Mouse (Mus musculus): ENCODE results near the gene Arpc5. TPM values are rescaled to one million over a fixed set of nuclear protein-coding genes. Genes with fewer than 3 reads are reported as not detected.

Arpc5 gene
- polyA plus RNA-seq, 2 experiments = 71.2 to 156 TPM

DNA sequence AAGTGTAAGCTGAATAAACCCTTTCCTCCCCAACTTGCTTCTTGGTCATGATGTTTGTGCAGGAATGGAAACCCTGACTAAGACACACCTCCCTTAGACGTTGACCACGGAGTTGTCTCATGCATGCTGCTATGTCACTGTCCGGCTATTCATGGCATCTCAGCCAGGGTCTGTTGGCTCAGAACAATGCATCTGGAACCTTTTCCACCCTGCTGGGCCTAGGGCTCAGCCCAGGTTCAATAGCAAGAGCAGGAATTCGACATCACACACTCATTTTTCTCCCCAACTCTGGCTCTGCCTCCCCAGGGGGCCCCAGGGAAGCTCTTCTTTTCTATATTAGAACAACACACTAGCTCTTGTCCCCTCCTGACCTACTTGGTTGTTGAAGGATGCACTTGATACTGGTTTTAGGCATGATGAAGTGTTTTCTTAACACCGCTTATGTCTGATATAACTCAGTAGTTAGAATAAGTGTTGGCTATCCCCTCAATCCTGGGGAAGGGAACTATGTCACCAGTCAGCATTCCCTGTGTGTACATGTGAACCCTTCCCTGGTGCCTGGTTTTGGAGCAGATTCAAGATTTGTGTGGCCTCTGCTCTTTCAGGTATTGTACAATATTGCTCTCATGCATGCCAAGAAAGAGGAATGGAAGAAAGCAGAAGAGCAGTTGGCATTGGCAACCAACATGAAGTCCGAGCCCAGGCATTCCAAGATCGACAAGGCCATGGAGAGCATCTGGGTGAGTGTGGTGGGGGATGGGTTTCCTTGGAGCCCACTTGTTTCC lies 54.8 kb downstream of the Arpc5 start:
- Histone ChIP-seq H3K9me3 (ENCODE audit: control insufficient read depth, low read length) (no peaks in the 10 kb centered on the region), H3K9ac (replicated peaks) (no peak overlapping the region), H3K4me1 (replicated peaks; ENCODE audit: control insufficient read depth in 2 of 2, insufficient read depth in 2 of 2, low read length in 1 of 2) (no peaks in the 10 kb centered on the region), H3K36me3 (replicated peaks; ENCODE audit: control insufficient read depth, insufficient read depth, low read depth) (no peaks in the 10 kb centered on the region), H3K4me2 (ENCODE audit: low read depth) (no peak overlapping the region), H3K27ac (no peak overlapping the region), H3K4me3 (ENCODE audit: insufficient read depth in 1 of 2, low read depth in 2 of 2, low read length in 2 of 2) (no peak overlapping the region), H3K27me3 (ENCODE audit: control insufficient read depth, insufficient read depth, low read length) (no peaks in the 10 kb centered on the region)
- ATAC-seq (ENCODE audit: insufficient read depth) = no peak
- TF ChIP-seq CTCF (IDR thresholded peaks at IDR 0.05; ENCODE audit: low read depth) = no peak
- TF ChIP-seq EP300 (IDR thresholded peaks at IDR 0.05; ENCODE audit: low read depth) = no peak
- no peak for DNase-seq (ENCODE audit: low read depth in 3 of 3, low spot score in 3 of 3)
- WGBS (ENCODE audit: insufficient replicate concordance) = 69% methylated on average over 7 of the region's 7 CpGs

GRCm38 (mm10) chr1:152821746-152822145 lies 55.4 kb downstream of the Arpc5 start:
- no peaks in the 10 kb centered on the region for H3K9me3 ChIP-seq (ENCODE audit: control insufficient read depth, low read length)
- 59% methylated on average over 4 of the region's 4 CpGs for WGBS (ENCODE audit: insufficient replicate concordance)
- H3K9ac ChIP-seq (replicated peaks) = no peak overlapping the region
- TF ChIP-seq CTCF (IDR thresholded peaks at IDR 0.05; ENCODE audit: low read depth) = no peak
- no peak for TF ChIP-seq EP300 (IDR thresholded peaks at IDR 0.05; ENCODE audit: low read depth)
- ATAC-seq (ENCODE audit: insufficient read depth) (no peak), DNase-seq (ENCODE audit: low read depth in 3 of 3, low spot score in 3 of 3) (no peak)
- H3K36me3 ChIP-seq (replicated peaks; ENCODE audit: control insufficient read depth, insufficient read depth, low read depth) = no peaks in the 10 kb centered on the region
- H3K4me3 ChIP-seq (ENCODE audit: insufficient read depth in 1 of 2, low read depth in 2 of 2, low read length in 2 of 2) = no peak overlapping the region
- no peaks in the 10 kb centered on the region for H3K4me1 ChIP-seq (replicated peaks; ENCODE audit: control insufficient read depth in 2 of 2, insufficient read depth in 2 of 2, low read length in 1 of 2)
- no peaks in the 10 kb centered on the region for H3K27me3 ChIP-seq (ENCODE audit: control insufficient read depth, insufficient read depth, low read length)
- H3K4me2 ChIP-seq (ENCODE audit: low read depth) = no peak overlapping the region
- H3K27ac ChIP-seq = no peak overlapping the region

GRCm38 (mm10) chr1:152824206-152824605 lies 57.9 kb downstream of the Arpc5 start:
- Histone ChIP-seq H3K9ac (replicated peaks) (no peak overlapping the region), H3K36me3 (replicated peaks; ENCODE audit: control insufficient read depth, insufficient read depth, low read depth) (no peaks in the 10 kb centered on the region), H3K9me3 (ENCODE audit: control insufficient read depth, low read length) (no peaks in the 10 kb centered on the region), H3K4me1 (replicated peaks; ENCODE audit: control insufficient read depth in 2 of 2, insufficient read depth in 2 of 2, low read length in 1 of 2) (no peaks in the 10 kb centered on the region), H3K27me3 (ENCODE audit: control insufficient read depth, insufficient read depth, low read length) (no peaks in the 10 kb centered on the region), H3K4me2 (ENCODE audit: low read depth) (no peak overlapping the region), H3K4me3 (ENCODE audit: insufficient read depth in 1 of 2, low read depth in 2 of 2, low read length in 2 of 2) (no peak overlapping the region), H3K27ac (no peak overlapping the region)
- 68% methylated on average over 9 of the region's 9 CpGs for WGBS (ENCODE audit: insufficient replicate concordance)
- no peak for DNase-seq (ENCODE audit: low read depth in 3 of 3, low spot score in 3 of 3)
- no peak for TF ChIP-seq EP300 (IDR thresholded peaks at IDR 0.05; ENCODE audit: low read depth)
- TF ChIP-seq CTCF (IDR thresholded peaks at IDR 0.05; ENCODE audit: low read depth) = no peak
- no peak for ATAC-seq (ENCODE audit: insufficient read depth)

Other genes with a start within 250 kb of the Arpc5 start
- gene Apobec4, start 16.0 kb upstream of the Arpc5 start, polyA plus RNA-seq (2012; rRNA removed) = not detected in 2 replicates
- not detected in 2 replicates for gene Apobec4, start 16.0 kb upstream of the Arpc5 start, polyA plus RNA-seq (2014; fragmentation: Nextera tagmentation; extraction: Ambion mirVana)
- 4.4 and 5.4 TPM in 2 replicates for gene Rgl1, start 191 bp upstream of the Arpc5 start, polyA plus RNA-seq (2012; rRNA removed)
- gene Rgl1, start 191 bp upstream of the Arpc5 start, polyA plus RNA-seq (2014; fragmentation: Nextera tagmentation; extraction: Ambion mirVana) = 8.6 and 11.5 TPM in 2 replicates
- 4.7 and 7.3 TPM in 2 replicates for gene Ncf2, start 33.7 kb downstream of the Arpc5 start, polyA plus RNA-seq (2012; rRNA removed)
- gene Ncf2, start 33.7 kb downstream of the Arpc5 start, polyA plus RNA-seq (2014; fragmentation: Nextera tagmentation; extraction: Ambion mirVana) = 7.5 and 7.7 TPM in 2 replicates
- gene Smg7, start 136.1 kb downstream of the Arpc5 start, polyA plus RNA-seq (2012; rRNA removed) = 9.4 and 10.9 TPM in 2 replicates
- 9.2 and 10.4 TPM in 2 replicates for gene Smg7, start 136.1 kb downstream of the Arpc5 start, polyA plus RNA-seq (2014; fragmentation: Nextera tagmentation; extraction: Ambion mirVana)
- gene Nmnat2, start 188.5 kb downstream of the Arpc5 start, polyA plus RNA-seq (2012; rRNA removed) = 0.02 and 0.05 TPM in 2 replicates
- gene Nmnat2, start 188.5 kb downstream of the Arpc5 start, polyA plus RNA-seq (2014; fragmentation: Nextera tagmentation; extraction: Ambion mirVana) = 0.09 TPM in 1 of 2 replicates, not detected in the other

All from liver, embryonic 14.5 days (tissue).